Mouse (Mus musculus) brain, embryonic 14.5 days (tissue): Measurements from ENCODE around the gene Cox19.
A peak's percentile ranks its signal among the peaks of the same experiment; 100 is the strongest.

Experiments used
- CTCF ChIP-seq: fragments of 200-500 bp; IDR thresholded peaks from 2 replicates; pipeline ENCODE4 v1.5.1; 2012; ENCODE audit warnings: inconsistent platforms, mild to moderate bottlenecking, moderate library complexity, borderline replicate concordance; ENCODE audit not compliant: insufficient read depth, insufficient read length; ENCODE audit errors: extremely low read depth
- POLR2A ChIP-seq: fragments of 200-500 bp; IDR thresholded peaks from 2 replicates; pipeline ENCODE4 v1.6.1; 2012; ENCODE audit warnings: mild to moderate bottlenecking, inconsistent platforms, borderline replicate concordance; ENCODE audit not compliant: poor library complexity, insufficient read depth, insufficient read length, severe bottlenecking; ENCODE audit errors: extremely low read depth

- TF ChIP-seq POLR2A = no peak
- TF ChIP-seq CTCF = peak; percentile 41; the same call in 1 of the 2 replicates
Measured at GRCm38 (mm10) chr5:139353496-139353895, 2.3 kb upstream of the Cox19 start.
